Mouse (Mus musculus): ENCODE measurements around the gene Mtfr2. TPM values are rescaled to one million over a fixed set of nuclear protein-coding genes. Genes with fewer than 3 reads are reported as not detected.

Gene Mtfr2
- 3.4 and 4.7 TPM in 2 replicates for polyA plus RNA-seq (2016; fragmentation: Nextera tagmentation; extraction: Ambion mirVana)

DNA sequence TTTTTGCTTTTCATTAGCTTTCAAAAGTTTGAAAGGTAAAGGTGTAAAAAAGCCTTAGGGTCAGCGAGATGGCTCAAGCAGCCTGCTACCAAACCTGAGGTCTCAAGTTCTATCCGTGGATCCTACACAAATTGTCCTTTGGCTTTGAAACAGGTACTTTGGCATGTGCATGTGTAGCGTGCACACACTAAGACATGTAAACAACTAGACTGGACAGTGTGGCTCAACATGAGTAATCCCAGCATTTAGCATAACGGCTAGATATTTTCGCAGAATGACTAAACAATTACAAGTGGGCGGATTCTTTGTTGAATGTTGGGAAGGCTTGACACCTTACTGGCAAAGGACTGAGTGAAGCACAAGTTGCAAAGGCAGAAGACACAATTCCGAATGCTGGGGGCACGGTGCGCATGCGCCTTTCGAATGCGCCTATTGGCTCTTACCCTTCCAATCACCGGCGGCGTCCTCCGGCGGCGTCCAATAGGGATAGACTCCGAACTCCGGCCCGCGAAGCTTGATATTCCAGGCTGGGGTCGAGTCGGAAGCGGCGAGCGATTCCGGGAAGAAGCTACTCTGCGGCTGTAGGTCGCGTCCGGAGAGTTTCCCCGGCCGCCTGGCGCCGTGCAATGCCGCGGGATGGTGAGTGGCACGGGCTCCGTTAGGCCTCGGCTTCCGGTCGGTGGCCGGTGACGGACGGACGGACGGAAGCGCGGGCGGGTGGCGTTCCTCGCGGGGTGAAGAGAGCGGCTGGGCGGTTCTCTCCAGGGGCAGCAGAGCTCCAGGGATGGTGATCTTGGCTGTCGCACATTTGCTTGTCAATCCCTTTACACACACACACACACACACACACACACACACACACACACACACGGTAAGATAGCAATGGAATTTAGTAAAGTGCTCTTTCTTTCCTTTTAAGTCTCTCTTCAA lies at the start of gene Mtfr2:
Gene Mtfr2 (plus strand): TSS at position 486 of the 930 bp plus-strand sequence.
- peak within 1 kb of the TSS; percentile 85 for H3K9ac ChIP-seq
- peak within 1 kb of the TSS; percentile 72 for H3K4me3 ChIP-seq
- peak within 1 kb of the TSS; percentile 79 for H3K4me2 ChIP-seq
- WGBS (ENCODE audit: insufficient replicate concordance): 1% methylated on average over 58 of the region's 58 CpGs
- peaks cover 61% of the 10 kb centered on the region for H3K36me3 ChIP-seq
- H3K27me3 ChIP-seq (replicated peaks): no peaks in the 10 kb centered on the region
- H3K9me3 ChIP-seq (replicated peaks): no peaks in the 10 kb centered on the region
- peaks cover 23% of the 10 kb centered on the region for H3K4me1 ChIP-seq
- H3K27ac ChIP-seq: peak within 1 kb of the TSS; percentile 86
- peak; percentile 94 for ATAC-seq

DNA sequence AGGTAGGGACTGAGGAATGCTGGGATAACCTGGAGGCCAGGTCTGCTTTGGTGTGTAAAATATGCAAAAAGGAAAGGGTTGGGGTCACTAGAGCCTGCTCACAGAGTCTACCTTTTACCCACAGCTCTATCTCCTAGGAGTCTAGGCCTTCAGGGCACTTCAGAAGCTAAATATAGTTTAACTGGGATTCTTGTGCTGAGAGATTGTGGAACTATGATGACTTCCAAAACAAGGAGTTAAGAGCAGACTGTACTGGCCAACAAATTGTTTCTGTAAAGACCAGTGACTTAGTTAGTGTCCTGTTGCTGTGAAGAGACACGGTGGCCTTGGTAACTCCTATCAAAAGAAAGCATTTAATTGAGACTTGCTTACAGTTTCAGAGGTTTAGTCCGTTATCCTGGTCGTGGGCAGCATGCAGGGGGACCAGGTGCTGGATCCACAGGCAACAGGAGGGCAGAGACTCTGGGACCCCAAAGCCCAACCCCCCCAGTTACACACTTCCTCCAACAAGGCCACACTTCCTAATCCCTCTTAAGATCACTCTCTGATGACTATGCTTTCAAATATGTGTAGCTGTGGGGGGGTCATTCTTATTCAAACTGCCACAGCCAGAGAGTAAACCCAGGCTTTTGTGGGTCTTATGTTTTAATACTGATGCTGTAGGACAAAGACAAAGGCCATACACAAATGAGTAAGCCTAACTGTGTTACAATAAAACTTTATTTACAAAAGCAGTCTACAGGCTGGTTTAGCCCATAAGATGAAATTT lies 49.2 kb upstream of the Mtfr2 start:
- Histone ChIP-seq H3K36me3 (no peaks in the 10 kb centered on the region), H3K4me3 (no peak overlapping the region), H3K27me3 (replicated peaks) (no peaks in the 10 kb centered on the region; the same call in 1 of the 2 replicates), H3K4me2 (no peak overlapping the region), H3K9me3 (replicated peaks) (no peaks in the 10 kb centered on the region), H3K4me1 (no peaks in the 10 kb centered on the region), H3K9ac (no peak overlapping the region), H3K27ac (no peak overlapping the region)
- ATAC-seq: no peak
- 42% methylated on average over 3 of the region's 3 CpGs for WGBS (ENCODE audit: insufficient replicate concordance)

DNA sequence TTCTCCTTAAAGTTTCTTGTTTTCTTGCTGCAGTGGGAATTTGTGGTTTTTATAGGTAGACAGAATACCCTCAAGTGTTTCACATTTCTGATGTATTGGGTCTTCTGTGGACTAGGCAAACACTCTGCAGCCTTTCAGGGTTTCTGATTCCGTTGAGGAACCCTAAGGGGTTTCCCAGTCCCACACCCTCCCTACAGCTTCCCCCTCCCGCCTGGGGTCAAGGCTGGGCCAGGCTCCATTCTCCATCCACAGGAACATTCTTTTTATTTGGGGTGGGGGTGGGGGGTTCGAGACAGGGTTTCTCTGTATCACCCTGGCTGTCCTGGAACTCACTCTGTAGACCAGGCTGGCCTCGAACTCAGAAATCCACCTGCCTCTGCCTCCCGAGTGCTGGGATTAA lies 48.5 kb upstream of the Mtfr2 start:
- H3K36me3 ChIP-seq: no peaks in the 10 kb centered on the region
- H3K4me1 ChIP-seq: no peaks in the 10 kb centered on the region
- H3K27me3 ChIP-seq (replicated peaks): no peaks in the 10 kb centered on the region; the same call in 1 of the 2 replicates
- ATAC-seq: no peak
- no peak overlapping the region for H3K4me2 ChIP-seq
- H3K9ac ChIP-seq: no peak overlapping the region
- WGBS (ENCODE audit: insufficient replicate concordance): 65% methylated on average over 5 of the region's 5 CpGs
- H3K27ac ChIP-seq: no peak overlapping the region
- no peaks in the 10 kb centered on the region for H3K9me3 ChIP-seq (replicated peaks)
- H3K4me3 ChIP-seq: no peak overlapping the region

- no peaks in the 10 kb centered on the region for H3K27me3 ChIP-seq (replicated peaks)
- peaks cover 35% of the 10 kb centered on the region for H3K4me1 ChIP-seq
- 47% methylated on average over 11 of the region's 11 CpGs for WGBS (ENCODE audit: insufficient replicate concordance)
- peak overlapping the region; percentile 100 for H3K27ac ChIP-seq
- ATAC-seq: no peak
- H3K4me3 ChIP-seq: peak overlapping the region; percentile 91
- H3K9me3 ChIP-seq (replicated peaks): no peaks in the 10 kb centered on the region
- H3K4me2 ChIP-seq: peak overlapping the region; percentile 87
- 0 out of 2 replicates have a peak, but pooled peaks cover 3% of the 10 kb centered on the region for H3K36me3 ChIP-seq
- peak overlapping the region; percentile 84 for H3K9ac ChIP-seq
Observed at GRCm38 (mm10) chr10:20310969-20311769, 36.4 kb upstream of the Mtfr2 start.

- under 1% methylated on average over 84 of the region's 84 CpGs for WGBS (ENCODE audit: insufficient replicate concordance)
- no peaks in the 10 kb centered on the region for H3K9me3 ChIP-seq (replicated peaks)
Observed at GRCm38 (mm10) chr10:20311918-20312735, 35.4 kb upstream of the Mtfr2 start, which contains the start of gene Bclaf1. Gene Bclaf1 (plus strand): TSS chr10:20312469.

GRCm38 (mm10) chr10:20312736-20313301 lies 34.8 kb upstream of the Mtfr2 start:
- peak; percentile 61 for ATAC-seq
- Histone ChIP-seq H3K27me3 (replicated peaks) (no peaks in the 10 kb centered on the region), H3K4me1 (peaks cover 51% of the 10 kb centered on the region), H3K36me3 (peaks cover 10% of the 10 kb centered on the region), H3K27ac (peak overlapping the region; percentile 100), H3K9ac (peak overlapping the region; percentile 96), H3K4me2 (peak overlapping the region; percentile 87), H3K4me3 (peak overlapping the region; percentile 91), H3K9me3 (replicated peaks) (no peaks in the 10 kb centered on the region)
- under 1% methylated on average over 49 of the region's 54 CpGs for WGBS (ENCODE audit: insufficient replicate concordance)

More at GRCm38 (mm10) chr10:20311918-20312735, 35.4 kb upstream of the Mtfr2 start, which contains the start of gene Bclaf1:
- Histone ChIP-seq H3K27me3 (replicated peaks) (no peaks in the 10 kb centered on the region), H3K4me3 (peak within 1 kb of the TSS; percentile 91), H3K9ac (peak within 1 kb of the TSS; percentile 96), H3K4me1 (peaks cover 44% of the 10 kb centered on the region), H3K27ac (peak within 1 kb of the TSS; percentile 100), H3K4me2 (peak within 1 kb of the TSS; percentile 87), H3K36me3 (peaks cover 3% of the 10 kb centered on the region; the same call in 1 of the 2 replicates)
- ATAC-seq: peak; percentile 97

DNA sequence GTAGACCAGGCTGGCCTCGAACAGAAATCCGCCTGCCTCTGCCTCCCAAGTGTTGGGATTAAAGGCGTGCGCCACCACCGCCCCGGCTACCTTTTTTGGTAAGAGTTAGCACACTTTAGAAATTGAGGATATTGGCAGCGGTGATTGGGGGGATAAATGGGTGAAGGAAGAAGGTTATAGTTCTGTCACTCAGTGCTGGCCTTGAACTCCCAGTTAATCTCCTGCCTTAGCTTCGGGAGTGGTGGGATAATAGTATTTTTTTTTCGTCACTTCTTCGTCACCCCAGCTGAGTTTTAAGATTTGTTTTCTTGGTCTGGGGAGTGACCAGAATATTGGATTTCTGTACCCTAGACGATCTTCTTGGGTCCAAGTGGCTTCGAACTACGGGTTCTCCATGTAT lies 34.1 kb upstream of the Mtfr2 start:
- H3K27ac ChIP-seq: peak overlapping the region; percentile 100
- H3K9me3 ChIP-seq (replicated peaks): no peaks in the 10 kb centered on the region
- peak overlapping the region; percentile 91 for H3K4me3 ChIP-seq
- H3K4me1 ChIP-seq: peaks cover 57% of the 10 kb centered on the region
- H3K36me3 ChIP-seq: peaks cover 16% of the 10 kb centered on the region
- ATAC-seq: no peak
- peak overlapping the region; percentile 87 for H3K4me2 ChIP-seq
- 15% methylated on average over 13 of the region's 13 CpGs for whole genome bisulfite sequencing (ENCODE audit: insufficient replicate concordance)
- H3K9ac ChIP-seq: peak overlapping the region; percentile 96
- no peaks in the 10 kb centered on the region for H3K27me3 ChIP-seq (replicated peaks)

GRCm38 (mm10) chr10:20313941-20314340 lies 33.6 kb upstream of the Mtfr2 start:
- H3K4me1 ChIP-seq: peaks cover 58% of the 10 kb centered on the region
- WGBS (ENCODE audit: insufficient replicate concordance): 60% methylated on average over 4 of the region's 4 CpGs
- no peak for ATAC-seq
- H3K9ac ChIP-seq: peak overlapping the region; percentile 96
- H3K4me3 ChIP-seq: peak overlapping the region; percentile 91
- H3K27ac ChIP-seq: peak overlapping the region; percentile 100; the same call in 1 of the 2 replicates
- no peaks in the 10 kb centered on the region for H3K27me3 ChIP-seq (replicated peaks)
- H3K9me3 ChIP-seq (replicated peaks): no peaks in the 10 kb centered on the region
- H3K4me2 ChIP-seq: peak overlapping the region; percentile 87
- peaks cover 21% of the 10 kb centered on the region for H3K36me3 ChIP-seq

GRCm38 (mm10) chr10:20314797-20315196 lies 32.8 kb upstream of the Mtfr2 start:
- no peak overlapping the region for H3K27ac ChIP-seq
- 16% methylated on average over 2 of the region's 2 CpGs for WGBS (ENCODE audit: insufficient replicate concordance)
- H3K9ac ChIP-seq: no peak overlapping the region
- H3K4me3 ChIP-seq: peak overlapping the region; percentile 91; the same call in 1 of the 2 replicates
- no peaks in the 10 kb centered on the region for H3K9me3 ChIP-seq (replicated peaks)
- peak overlapping the region; percentile 87 for H3K4me2 ChIP-seq
- peaks cover 58% of the 10 kb centered on the region for H3K4me1 ChIP-seq
- no peaks in the 10 kb centered on the region for H3K27me3 ChIP-seq (replicated peaks)
- no peak for ATAC-seq
- peaks cover 28% of the 10 kb centered on the region for H3K36me3 ChIP-seq

DNA sequence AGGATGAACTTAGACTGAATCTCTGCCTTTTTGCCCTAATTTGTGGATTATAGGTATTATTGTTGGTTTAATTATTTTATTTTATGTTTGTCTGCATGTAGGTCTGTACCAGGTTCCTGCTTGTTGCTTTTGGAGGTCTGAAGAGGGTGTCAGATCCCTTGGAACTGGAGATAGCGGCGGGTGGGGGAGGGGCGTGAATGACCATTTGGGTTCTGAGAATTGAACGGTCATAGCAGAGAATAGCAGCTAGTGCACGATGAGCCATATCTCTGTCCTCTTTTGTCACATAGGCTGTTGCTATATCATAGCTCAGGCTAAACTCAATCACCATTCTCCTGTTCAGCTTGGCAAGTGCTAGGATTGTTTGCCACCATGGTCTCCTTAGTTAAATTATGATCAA lies 30.1 kb upstream of the Mtfr2 start:
- Histone ChIP-seq H3K36me3 (peaks cover 51% of the 10 kb centered on the region), H3K27ac (no peak overlapping the region), H3K4me2 (peak overlapping the region; percentile 34), H3K4me1 (peaks cover 47% of the 10 kb centered on the region), H3K4me3 (no peak overlapping the region), H3K27me3 (replicated peaks) (no peaks in the 10 kb centered on the region), H3K9me3 (replicated peaks) (no peaks in the 10 kb centered on the region), H3K9ac (peak overlapping the region; percentile 17; the same call in 1 of the 2 replicates)
- WGBS (ENCODE audit: insufficient replicate concordance): 20% methylated on average over 5 of the region's 5 CpGs
- ATAC-seq: no peak
